Mouse (Mus musculus) layer of hippocampus, adult 2 months (tissue): ENCODE results near the gene Tmem222. TPM values are rescaled to one million over a fixed set of nuclear protein-coding genes. Genes with fewer than 3 reads are reported as not detected.

Experiments used
- DNase-seq, 2 experiments: peaks; one replicate each; pipeline ENCODE4 v3.0.0; 2022; ENCODE audit warnings: low spot score in 2 of 2
- H3K27ac ChIP-seq: fragments of 200-600 bp; 2 replicates; pipeline ENCODE4 v1.8.1; 2022
- H3K4me3 ChIP-seq: fragments of 200-600 bp; 2 replicates; pipeline ENCODE4 v1.8.1; 2022; ENCODE audit warnings: mild to moderate bottlenecking
- CTCF ChIP-seq: fragments of 200-600 bp; conservative IDR thresholded peaks from 2 replicates; pipeline ENCODE4 v1.8.1; 2022; ENCODE audit warnings: antibody characterized with exemption, mild to moderate bottlenecking, moderate library complexity
- total RNA-seq, 2 experiments: library from RNA; stranded (reverse); gene quantifications; 2 replicates each; pipeline ENCODE4 v1.2.3; 2021

The Tmem222 gene
- total RNA-seq, 2 experiments from 2014 or later: 89.1 to 94.4 TPM

DNA sequence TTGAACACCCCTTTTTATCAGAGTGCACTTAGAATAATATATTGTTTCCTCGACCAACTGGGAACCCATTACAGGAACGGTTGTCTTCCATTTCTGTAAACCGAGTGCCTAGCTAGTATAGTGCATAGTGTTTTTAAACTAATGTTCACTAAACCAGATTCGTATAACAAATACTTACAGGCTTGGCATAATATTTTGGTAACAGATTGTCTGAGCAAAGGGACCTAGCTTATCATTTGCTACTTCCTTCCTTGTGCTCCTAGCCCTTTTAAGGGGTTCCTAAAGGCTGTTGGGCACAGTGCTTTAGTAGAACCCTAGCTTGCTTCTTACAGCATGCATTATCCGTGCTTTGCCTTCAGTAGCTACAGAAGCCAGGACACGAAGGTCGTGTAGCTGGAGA, 3.9 kb upstream of the Tmem222 start:
- no peak overlapping the region for H3K4me3 ChIP-seq
- DNase-seq: no peak
- TF ChIP-seq CTCF: no peak
- H3K27ac ChIP-seq: peak overlapping the region; percentile 86

DNA sequence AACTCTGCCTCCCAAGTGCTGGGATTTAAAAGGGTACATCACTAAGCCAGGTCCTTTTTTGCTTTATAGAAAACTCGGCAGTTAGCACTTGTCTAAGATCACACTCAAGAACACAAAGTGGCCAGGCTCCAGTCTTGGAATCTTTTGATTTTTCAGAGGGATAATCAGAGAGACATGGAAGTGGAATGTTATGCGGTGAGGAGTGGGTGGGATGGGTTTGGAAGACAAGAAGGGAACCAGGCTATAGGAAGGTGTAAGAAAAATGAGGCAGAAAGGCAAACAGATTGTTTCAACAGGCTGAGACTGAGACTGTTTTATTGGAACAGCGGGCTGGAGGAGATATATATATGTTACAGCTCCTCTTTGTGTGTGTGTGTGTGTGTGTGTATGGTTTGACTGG, 890 bp upstream of the Tmem222 start:
- DNase-seq: no peak
- H3K27ac ChIP-seq: peak overlapping the region; percentile 98
- H3K4me3 ChIP-seq: peak overlapping the region; percentile 99
- TF ChIP-seq CTCF: no peak

DNA sequence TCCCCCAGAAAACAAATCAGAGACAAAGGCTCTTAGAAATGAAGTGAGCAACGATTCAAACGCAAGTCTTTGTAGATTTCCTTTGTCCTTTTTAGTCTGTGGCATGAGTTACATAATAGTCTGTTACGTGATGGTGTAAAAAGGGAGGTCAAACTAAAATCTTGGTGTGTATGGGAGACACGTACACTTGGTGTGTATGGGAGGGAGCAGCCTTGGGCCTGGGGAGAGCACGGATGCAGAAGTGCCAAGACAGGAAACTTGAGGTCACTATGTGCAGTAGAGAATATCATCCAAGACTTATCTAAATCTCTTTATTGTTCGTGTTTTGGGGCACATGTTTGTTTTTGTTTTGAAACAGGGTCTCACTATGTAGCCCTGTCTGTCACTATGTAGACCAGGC, 475 bp upstream of the Tmem222 start:
- H3K27ac ChIP-seq: peak overlapping the region; percentile 98
- H3K4me3 ChIP-seq: peak overlapping the region; percentile 99
- no peak for TF ChIP-seq CTCF
- DNase-seq: no peak

DNA sequence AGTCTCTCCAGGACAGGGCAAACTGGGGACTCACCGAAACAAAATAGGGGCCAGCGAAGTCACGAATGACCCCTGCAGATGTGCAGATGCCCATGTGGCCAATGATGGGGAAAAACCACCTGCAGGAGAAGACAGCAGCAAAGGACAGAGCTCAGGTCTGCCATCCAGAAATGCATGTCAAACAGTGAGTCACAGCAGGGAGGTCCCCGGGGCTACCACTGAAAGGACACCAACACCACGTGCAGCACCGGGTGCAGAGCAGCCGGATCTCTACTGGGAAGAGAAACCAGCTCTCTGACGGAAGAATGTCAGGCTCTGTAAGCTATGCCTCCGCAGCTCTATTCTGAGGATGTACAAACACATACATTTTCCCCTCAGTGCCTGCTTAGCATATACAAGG, 6.7 kb downstream of the Tmem222 start:
- no peak for TF ChIP-seq CTCF
- no peak overlapping the region for H3K27ac ChIP-seq

DNA sequence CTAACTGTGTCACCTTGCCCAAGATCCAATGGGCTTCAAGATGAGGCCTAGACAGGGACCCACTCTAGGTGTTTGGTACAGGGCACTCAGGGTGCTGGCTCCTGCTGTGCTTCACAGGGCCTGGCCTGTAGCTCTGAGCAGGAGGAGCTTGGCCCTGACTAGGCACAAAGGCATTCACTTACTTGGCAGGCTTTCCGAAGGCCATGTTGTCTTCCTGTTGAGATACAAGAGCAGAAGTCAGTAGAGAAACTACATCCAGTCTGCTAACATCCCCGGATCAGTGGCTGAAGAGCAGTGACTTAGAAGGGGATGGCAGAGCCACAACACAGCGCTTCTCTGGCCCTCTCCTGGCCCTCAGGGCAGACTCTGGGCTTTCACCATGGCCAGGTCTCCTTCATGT, 8.0 kb downstream of the Tmem222 start:
- TF ChIP-seq CTCF: no peak
- DNase-seq: no peak
- Histone ChIP-seq H3K4me3 (no peak overlapping the region), H3K27ac (no peak overlapping the region)

More for the DNA sequence above, 6.7 kb downstream of the Tmem222 start:
- DNase-seq: no peak
- H3K4me3 ChIP-seq: no peak overlapping the region

DNA sequence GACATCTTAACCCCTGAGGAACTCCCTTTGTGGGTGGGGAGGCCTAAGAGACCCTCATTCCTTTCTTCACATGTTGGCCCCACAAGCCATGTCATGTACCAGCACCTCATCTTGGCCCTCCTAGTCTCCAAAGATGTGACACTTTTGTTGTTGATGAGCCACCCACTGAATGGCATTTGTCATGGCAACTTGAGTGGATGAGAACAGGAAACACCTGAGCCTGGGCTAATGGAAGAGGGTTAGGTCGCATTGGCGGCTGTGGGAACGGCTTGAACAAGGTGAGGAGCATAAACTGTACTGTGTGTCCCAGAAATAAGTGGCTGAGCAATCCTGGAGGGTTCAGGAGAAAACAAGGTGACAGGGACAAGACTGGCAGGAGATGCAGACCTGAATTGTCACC, 8.7 kb downstream of the Tmem222 start:
- H3K27ac ChIP-seq: no peak overlapping the region
- no peak for TF ChIP-seq CTCF
- H3K4me3 ChIP-seq: no peak overlapping the region
- DNase-seq: no peak

DNA sequence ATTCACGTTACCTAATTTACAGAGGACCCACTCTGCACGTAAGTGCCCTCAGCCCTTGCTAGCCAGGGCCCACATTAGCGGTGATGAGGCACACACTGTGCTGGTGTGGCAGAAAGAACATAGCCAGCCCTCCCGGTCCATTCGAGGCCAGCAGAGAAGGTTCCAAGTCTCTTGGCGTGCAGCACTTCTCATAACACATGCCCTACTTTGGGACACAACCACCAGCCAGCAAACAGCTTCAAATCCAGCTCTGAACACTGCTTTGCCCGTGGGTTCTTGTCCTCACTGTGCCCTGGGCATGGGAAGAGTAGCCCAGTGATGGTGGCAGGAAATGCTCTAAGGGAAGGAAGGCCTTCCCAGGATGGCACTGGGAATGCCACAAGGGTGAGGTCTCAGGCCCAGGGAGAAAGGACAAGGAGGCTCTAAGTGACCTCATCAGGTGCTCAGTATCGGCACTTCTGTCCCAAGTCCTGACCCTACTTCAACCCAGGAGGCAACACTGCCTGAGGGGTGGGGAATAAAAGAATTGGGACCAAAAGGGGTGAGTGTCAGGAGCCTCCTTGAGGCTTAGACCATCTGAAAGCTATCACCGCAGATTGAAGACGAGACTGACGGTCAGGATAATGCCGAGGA, 11.2 kb downstream of the Tmem222 start:
- H3K4me3 ChIP-seq: no peak overlapping the region
- TF ChIP-seq CTCF: no peak
- H3K27ac ChIP-seq: no peak overlapping the region
- DNase-seq: no peak

DNA sequence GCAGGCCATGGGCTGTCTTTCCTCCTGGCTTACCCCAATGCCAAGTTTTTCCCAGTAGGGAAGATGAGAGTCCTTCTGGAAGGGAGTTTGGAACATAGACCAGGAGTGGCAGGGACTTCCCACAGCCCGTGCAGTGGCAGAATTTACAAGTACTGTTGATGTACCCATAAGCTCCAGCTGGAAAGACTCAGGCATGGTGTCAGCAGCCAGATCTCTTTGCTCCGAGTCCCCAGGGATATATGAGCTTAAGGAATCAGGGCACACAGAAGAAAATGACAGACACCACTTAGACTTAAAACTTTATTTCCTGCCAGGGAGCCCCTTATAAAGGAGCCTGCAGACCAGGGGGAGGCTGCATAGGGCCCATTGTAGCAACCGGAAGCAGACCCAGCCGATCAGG, 11.8 kb downstream of the Tmem222 start:
- no peak for DNase-seq
- Histone ChIP-seq H3K4me3 (no peak overlapping the region), H3K27ac (no peak overlapping the region)
- TF ChIP-seq CTCF: no peak

DNA sequence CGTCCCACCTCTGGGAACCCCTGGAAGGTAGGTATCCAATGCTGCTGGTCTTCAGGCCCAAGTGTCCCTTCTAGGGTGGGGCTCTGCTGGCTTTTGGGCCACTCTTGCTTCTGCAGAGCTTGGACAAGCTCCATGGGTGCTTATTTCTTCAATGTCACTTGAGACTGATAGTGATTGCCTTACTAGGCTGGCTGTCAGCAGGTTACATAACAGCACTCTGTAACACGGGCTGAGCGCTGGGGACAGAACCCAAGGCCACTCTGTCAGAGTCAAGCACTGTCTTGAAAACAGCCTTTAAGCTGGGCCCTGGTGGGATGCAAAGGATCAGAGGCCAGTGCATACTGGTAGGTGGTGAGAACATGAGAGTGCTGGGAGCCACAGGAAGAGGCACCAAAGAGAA, 12.3 kb downstream of the Tmem222 start:
- TF ChIP-seq CTCF: no peak
- no peak for DNase-seq
- H3K4me3 ChIP-seq: no peak overlapping the region

DNA sequence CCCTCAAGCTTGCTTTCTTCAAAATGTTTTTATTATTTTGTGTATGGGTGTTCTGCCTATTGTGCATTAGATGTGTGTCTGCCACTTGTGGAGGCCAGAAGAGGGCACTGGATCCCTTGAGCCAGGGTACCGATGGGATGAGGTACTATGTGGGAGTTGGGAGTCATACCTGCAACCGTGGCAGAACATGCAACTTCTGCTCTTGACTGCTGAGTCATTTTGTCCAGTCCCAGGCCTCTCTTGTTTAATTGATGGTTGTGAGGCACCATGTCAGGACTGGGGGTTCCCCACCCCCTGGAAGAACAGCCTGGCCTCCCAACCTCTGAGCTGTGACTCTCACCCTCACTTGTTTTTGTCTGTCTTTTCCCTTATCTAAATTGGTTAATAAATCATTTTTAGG, 13.0 kb downstream of the Tmem222 start:
- DNase-seq: no peak
- Histone ChIP-seq H3K27ac (no peak overlapping the region), H3K4me3 (no peak overlapping the region)
- no peak for TF ChIP-seq CTCF

More for the DNA sequence above, 12.3 kb downstream of the Tmem222 start:
- no peak overlapping the region for H3K27ac ChIP-seq

DNA sequence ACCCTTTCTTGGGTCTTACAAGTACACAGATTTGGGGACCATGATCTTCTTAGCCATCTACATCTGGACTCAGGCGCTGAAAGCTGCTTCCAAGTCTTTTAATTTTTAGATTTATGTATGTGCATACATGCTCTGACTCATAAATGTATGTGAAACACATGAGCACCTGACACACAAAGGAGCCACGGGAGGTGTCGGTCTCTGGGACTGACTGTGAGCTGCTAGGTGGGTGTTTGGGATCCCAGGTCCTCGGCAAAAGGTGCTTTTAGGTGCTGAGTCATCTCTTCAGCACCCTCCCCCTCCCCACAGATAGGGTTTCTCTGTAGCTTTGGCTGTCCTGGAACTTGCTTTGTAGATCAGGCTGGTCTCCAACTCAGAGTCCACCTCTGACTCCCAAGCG, 13.8 kb downstream of the Tmem222 start:
- DNase-seq: no peak
- H3K4me3 ChIP-seq: no peak overlapping the region
- no peak for TF ChIP-seq CTCF
- H3K27ac ChIP-seq: no peak overlapping the region

DNA sequence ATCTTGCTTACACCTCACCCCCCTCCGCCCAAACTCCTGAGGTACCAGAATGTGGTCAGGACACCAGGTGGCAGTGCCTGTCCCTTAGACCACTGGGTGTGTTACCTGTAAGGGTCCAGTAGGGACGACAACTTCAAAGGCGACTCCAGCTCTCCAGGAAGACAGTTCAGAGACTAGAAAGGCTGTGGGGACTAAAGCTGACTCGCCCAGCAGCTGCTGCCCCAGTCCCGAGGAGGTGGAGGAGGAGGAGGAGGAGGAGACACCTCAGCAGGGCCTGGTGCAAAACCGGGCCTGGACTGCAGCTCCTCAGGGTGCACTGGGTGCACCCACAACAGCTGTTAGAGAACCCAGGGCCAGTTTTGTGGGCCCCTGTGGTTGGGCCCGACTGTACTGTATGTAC, 14.7 kb downstream of the Tmem222 start, which contains the start of gene Sytl1:
Gene Sytl1 (minus strand): TSS at position 232 of the 400 bp plus-strand sequence.
- Histone ChIP-seq H3K4me3 (no peak within 1 kb of the TSS), H3K27ac (no peak within 1 kb of the TSS)
- DNase-seq: no peak
- TF ChIP-seq CTCF: no peak

DNA sequence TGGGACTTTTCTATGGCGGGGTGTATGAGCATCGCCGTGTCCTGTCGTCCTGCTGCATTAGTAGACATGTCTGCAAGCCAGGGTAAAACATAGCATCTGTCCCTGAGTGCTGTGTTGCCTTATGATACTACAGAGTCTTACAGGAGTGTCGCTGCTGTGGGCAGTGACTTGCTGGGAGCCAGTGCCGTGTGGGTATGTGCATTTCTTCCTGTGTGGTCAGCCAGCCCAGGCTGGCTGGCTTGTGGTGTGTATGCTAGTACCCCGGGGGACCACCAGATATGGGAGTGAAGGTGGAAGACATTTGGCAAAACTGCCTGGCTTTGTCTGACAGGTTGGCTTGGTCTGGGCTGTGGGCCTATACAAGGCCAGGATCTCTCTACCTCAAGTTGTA, 15.2 kb downstream of the Tmem222 start:
- no peak for TF ChIP-seq CTCF
- no peak overlapping the region for H3K4me3 ChIP-seq
- no peak for DNase-seq
- H3K27ac ChIP-seq: no peak overlapping the region

DNA sequence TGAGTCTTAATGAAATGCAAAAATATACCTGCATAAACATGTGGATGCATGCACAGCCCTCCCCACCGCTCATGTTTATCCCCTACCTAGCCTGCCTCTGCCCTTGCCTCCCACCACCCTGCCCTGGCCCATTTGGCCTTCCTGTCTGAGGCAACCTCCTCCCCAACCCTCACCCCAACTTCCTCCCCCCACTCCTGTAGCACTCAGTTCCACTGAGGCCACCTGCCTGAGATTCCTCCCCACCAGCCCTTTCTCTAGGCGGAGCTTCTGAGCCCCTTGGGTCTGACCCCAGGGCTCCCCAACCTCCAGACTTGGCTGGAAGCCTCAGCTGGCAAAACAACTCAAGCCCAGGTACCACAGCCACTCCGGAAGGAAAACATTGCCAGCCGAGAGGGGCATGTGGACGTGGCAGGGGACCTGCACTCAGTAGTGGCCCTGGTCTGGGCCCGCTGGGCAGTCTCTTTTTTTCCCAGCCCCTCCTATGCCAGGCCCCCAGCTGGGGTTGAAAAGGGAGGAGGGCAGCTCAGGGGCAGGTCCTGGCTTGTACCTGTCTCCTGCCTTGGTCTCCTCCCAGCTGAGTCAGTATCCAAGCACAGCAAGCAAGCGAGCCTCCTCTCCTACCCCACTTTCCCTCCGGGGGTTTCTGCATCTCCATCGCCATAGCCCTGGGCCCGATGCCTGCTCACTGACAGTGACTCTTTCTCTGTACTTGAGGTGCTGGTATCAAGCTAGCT, 15.8 kb downstream of the Tmem222 start:
- Histone ChIP-seq H3K27ac (no peak overlapping the region), H3K4me3 (no peak overlapping the region)
- no peak for TF ChIP-seq CTCF
- DNase-seq: no peak
